Mouse (Mus musculus) T-helper 17 cell (primary cell): ENCODE data around the gene Trim38.

Experiments used
- in situ Hi-C, 2 experiments: fragments of 300-600 bp; cut with MboI, MseI; formaldehyde crosslinking; loops; 1 replicate in 1 of 2; 2 replicates in 1 of 2; pipeline ENCODE4 v1.15.1; 2025; ENCODE audit warnings: high pct_unique_total_duplicates in 2 of 2

Trim38 gene

GRCm38 (mm10) chr13:23745381-23746161, 24.1 kb upstream of the Trim38 start, which contains the start of gene Hist1h3c:
Gene Hist1h3c, minus strand, starts transcription at chr13:23745602.
- in situ Hi-C loops: loop anchor here (5.0 kb wide), 1 partner anchor 1708 kb away; the partner anchor contains the start of genes Hist1h2ah (in 2 of the 2) and Hist1h2bk (in 2 of the 2)

GRCm38 (mm10) chr13:23746201-23747080, 23.3 kb upstream of the Trim38 start, which contains the start of gene Hist1h2bb:
Gene Hist1h2bb, plus strand, starts transcription at chr13:23746734.
- in situ Hi-C loops: loop anchor here (5.0 kb wide), 1 partner anchor 1709 kb away; the partner anchor contains the start of genes Hist1h2ah (in 2 of the 2) and Hist1h2bk (in 2 of the 2)

DNA sequence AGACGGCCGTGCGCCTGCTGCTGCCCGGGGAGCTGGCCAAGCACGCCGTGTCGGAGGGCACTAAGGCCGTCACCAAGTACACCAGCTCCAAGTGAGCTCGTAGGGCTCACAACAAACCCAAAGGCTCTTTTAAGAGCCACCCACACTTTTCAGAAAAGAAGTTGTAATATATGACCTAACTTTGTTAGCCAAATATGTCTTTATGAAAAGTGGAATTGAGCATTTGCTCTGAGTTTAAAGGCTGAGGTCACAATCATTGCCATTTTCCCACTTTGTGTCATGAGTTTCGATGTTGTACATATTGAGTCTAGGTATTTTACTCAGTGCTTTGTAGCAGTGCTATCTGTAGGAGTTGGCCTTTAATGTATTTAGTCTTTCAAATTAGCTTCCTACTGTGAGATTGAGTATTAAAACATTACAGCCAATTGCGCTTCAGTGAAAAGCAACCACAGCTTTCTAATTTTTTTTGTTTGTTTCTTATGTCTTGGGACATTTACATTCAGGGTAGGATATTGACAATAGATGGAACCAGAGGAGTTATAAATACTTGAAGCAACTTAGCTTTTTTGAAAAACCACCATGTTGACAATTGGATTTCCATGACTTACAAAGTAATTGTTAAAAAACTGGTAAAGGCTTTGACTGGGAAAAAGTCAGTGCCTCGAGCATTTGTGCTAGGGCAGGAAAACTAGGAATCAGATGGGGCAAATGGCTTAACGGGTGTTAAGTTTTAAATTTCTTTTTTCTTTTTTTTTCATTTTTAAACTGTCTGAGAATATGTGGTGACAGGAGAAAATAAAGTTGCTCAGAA, 22.4 kb upstream of the Trim38 start:
- in situ Hi-C loops: loop anchor here (5.0 kb wide), 1 partner anchor 1710 kb away; the partner anchor contains the start of genes Hist1h2ah (in 2 of the 2) and Hist1h2bk (in 2 of the 2)

DNA sequence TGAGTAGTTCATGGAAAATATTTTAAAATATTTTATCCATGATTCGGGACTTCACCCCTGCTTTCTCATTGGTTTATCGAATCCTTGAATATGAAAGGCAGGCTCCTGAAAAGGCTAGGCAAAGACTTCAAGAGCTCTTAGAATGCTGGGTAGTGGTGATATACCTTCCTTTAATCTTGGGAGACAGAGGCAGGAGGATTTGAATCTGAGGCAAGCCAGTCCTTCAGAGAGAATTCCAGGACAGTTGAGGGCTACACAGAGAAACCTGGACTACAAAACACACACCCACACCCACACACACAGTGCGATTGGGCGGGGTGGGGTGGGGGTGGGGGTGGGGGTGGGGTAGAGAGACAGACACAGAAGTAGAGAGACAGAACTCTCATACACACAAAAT, 21.8 kb upstream of the Trim38 start:
- in situ Hi-C loops: loop anchor here (5.0 kb wide), 1 partner anchor 1711 kb away; the partner anchor contains the start of genes Hist1h2ah (in 2 of the 2) and Hist1h2bk (in 2 of the 2)

DNA sequence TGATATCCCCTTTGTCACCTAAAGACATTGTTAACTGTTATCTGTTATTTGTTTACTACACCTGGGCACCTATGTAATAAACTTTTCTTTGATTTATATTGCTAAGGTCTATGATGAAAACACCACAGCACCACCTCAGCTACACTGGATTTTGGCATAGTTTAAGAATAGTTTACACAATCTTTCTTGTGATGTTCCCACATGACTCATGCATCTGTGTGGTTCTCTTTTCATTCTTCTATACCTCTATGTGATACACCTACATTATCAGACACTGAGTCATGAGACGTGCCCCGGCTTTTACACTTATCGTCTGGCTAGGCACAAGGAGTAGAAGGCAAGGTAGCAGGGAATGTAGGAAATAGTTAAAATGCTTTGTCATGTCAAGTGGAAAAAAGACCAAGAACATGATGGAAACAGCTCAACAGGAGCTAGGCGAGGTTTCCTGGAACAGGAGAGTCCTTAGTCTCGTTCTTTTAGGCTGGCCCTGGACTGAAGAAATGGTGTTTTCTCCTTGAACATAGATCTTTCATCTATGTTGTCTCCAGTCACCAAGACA, 20.1 kb upstream of the Trim38 start:
- in situ Hi-C loops: loop anchor here (5.0 to 25.0 kb wide), 3 partner anchors 305 to 1962 kb away; partner anchors contain the start of genes Hist1h1b (in 2 of the 2), Hist1h2ah (in 2 of the 2), Hist1h2an (in 2 of the 2) and Hist1h2bk (in 2 of the 2)

GRCm38 (mm10) chr13:23750839-23751477, 18.8 kb upstream of the Trim38 start, which contains the start of gene Hist1h2ab:
Gene Hist1h2ab, plus strand, starts transcription at chr13:23751126.
- in situ Hi-C loops: loop anchor here (10.0 to 25.0 kb wide), 2 partner anchors 306 to 1964 kb away; partner anchors contain the start of genes Hist1h1b (in 2 of the 2), Hist1h2an (in 2 of the 2), Hist1h2bp (in 2 of the 2) and Hist1h3i (in 2 of the 2)

DNA sequence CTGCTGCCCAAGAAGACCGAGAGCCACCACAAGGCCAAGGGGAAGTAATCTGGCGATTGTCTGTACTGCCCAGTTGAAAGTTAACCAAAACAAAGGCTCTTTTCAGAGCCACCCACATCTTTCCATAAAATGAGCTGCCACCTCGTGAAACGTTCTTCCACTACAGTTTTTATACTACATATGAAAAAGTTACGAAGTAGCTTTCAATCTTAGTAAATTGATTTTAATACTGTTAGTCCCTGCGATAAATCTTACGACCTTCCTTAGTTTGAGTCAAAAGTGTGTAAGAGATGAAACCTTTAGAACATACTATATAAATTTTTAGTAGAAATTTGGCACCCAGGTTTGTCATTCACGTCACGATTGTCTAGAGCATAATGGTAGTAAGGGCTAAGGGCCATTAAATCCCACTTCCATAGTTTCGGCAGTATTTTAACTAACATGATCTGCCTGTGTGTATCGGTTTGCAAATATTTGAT, 18.2 kb upstream of the Trim38 start:
- in situ Hi-C loops: loop anchor here (10.0 to 25.0 kb wide), 2 partner anchors 307 to 1964 kb away; partner anchors contain the start of genes Hist1h1b (in 2 of the 2), Hist1h2an (in 2 of the 2), Hist1h2bp (in 2 of the 2) and Hist1h3i (in 2 of the 2)

- in situ Hi-C loops: loop anchor here (10.0 to 25.0 kb wide), 2 partner anchors 307 to 1965 kb away; partner anchors contain the start of genes Hist1h1b (in 2 of the 2), Hist1h2an (in 2 of the 2), Hist1h2bp (in 2 of the 2) and Hist1h3i (in 2 of the 2)
Observed at GRCm38 (mm10) chr13:23752067-23752741, 17.5 kb upstream of the Trim38 start, which contains the start of gene Hist1h3b. Gene Hist1h3b, plus strand, starts transcription at chr13:23752267.

- in situ Hi-C loops: loop anchor here (10.0 to 25.0 kb wide), 2 partner anchors 308 to 1965 kb away; partner anchors contain the start of genes Hist1h1b (in 2 of the 2), Hist1h2an (in 2 of the 2), Hist1h2bp (in 2 of the 2) and Hist1h3i (in 2 of the 2)
Observed at GRCm38 (mm10) chr13:23752742-23753172, 17.0 kb upstream of the Trim38 start.

DNA sequence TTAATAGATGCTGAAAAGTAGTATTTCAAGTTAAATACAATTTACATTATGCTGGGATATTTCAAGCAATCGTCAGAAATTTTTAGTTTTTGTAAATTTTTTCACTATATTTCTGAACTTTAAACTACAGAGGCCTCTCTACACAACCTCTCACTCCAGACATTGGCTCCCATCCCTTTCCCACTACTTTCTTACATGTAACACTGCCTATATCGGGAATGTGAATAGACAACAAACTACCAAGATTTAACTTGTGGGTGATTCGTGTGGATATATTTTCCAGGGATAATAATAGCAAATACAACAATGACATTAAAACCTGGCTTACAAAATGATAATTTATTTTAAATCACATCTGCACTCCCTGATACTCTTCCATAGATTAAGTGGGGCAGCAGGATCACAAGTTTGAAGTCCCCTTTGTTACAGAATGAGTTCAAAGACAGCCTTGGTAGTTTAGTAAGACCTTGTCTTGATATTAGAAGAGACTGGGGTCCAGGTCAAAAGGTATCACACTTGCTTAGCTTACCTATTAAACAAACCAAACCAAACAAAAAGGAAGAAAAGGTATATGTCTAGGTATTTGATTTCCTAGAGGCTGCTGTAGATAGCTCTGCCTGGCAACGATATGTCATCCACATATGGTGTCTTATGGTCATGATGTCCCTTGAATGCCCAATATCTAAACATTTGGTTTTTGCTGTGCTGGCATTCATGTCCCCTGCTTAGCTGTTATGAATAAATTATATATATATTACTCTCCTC, 16.2 kb upstream of the Trim38 start:
- in situ Hi-C loops: loop anchor here (10.0 to 25.0 kb wide), 2 partner anchors 309 to 1966 kb away; partner anchors contain the start of genes Hist1h1b (in 2 of the 2), Hist1h2an (in 2 of the 2), Hist1h2bp (in 2 of the 2) and Hist1h3i (in 2 of the 2)

- in situ Hi-C loops: loop anchor here (5.0 to 25.0 kb wide), 3 partner anchors 310 to 1968 kb away; partner anchors contain the start of genes Hist1h1b (in 2 of the 2), Hist1h2an (in 2 of the 2), Hist1h2bp (in 2 of the 2) and Hist1h3i (in 2 of the 2)
Observed at GRCm38 (mm10) chr13:23755000-23755399, 14.7 kb upstream of the Trim38 start.

DNA sequence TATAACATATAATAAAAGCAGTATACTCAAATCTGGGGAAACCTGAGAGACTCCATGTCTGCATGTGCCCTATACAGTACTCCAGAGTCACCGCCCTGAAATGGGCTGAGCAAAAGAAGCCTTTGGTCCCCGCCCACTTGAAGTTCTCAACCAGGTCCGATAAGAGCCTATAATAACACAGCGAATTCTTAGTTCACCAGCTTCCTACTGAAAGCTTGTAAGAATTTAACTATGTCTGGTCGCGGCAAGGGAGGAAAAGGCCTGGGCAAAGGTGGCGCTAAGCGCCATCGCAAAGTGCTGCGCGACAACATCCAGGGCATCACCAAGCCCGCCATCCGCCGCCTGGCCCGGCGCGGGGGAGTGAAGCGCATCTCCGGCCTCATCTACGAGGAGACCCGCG, 12.9 kb upstream of the Trim38 start, which contains the start of gene Hist1h4b:
TSS of gene Hist1h4b (plus strand) at position 224 of the 400 bp plus-strand sequence.
- in situ Hi-C loops: loop anchor here (5.0 to 25.0 kb wide), 3 partner anchors 312 to 1969 kb away; partner anchors contain the start of genes Hist1h1b (in 2 of the 2), Hist1h2an (in 2 of the 2), Hist1h2bp (in 2 of the 2) and Hist1h3i (in 2 of the 2)

DNA sequence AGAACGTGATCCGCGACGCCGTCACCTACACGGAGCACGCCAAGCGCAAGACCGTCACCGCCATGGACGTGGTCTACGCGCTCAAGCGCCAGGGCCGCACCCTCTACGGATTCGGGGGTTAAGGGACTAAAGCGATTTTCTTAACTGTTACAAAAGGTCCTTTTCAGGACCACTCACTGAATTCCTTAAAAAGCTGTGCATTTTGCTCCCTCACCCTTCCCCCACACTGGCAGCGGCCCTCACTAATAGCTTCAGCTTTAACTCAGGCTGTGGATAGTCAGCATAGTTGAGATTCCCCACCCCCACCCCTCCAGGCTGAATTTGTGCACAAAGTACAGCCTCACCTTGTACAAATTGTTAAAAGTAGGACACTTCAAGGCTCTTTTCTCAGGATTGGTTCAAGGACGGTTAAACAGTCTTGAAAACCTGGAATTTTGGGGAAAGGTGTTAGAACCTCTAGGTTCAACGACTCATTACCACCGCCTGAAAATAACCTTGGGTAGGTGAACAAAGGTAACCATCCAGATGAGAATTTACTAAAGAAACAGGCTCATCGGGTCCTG, 12.4 kb upstream of the Trim38 start:
- in situ Hi-C loops: loop anchor here (5.0 to 25.0 kb wide), 3 partner anchors 312 to 1970 kb away; partner anchors contain the start of genes Hist1h1b (in 2 of the 2), Hist1h2an (in 2 of the 2), Hist1h2bp (in 2 of the 2) and Hist1h3i (in 2 of the 2)

DNA sequence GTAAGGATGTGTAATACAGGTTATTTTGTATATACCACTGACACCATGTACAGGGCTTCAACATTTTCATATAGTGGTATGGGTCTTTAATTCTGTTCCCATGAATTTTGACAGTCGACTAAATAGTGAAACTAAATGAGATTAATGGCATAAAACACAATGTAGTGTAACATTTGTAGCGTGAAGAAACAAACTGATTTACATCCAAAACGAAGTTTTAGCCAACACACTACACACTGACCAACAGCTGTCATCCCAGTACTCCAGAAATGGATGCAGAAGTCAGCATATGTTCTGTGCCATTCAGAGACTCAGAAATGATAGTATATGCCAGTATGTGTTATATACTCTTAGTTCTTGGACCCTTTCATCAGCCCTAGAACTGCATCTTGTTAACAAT, 11.8 kb upstream of the Trim38 start:
- in situ Hi-C loops: loop anchor here (5.0 to 25.0 kb wide), 3 partner anchors 313 to 1971 kb away; partner anchors contain the start of genes Hist1h1b (in 2 of the 2), Hist1h2an (in 2 of the 2), Hist1h2bp (in 2 of the 2) and Hist1h3i (in 2 of the 2)

DNA sequence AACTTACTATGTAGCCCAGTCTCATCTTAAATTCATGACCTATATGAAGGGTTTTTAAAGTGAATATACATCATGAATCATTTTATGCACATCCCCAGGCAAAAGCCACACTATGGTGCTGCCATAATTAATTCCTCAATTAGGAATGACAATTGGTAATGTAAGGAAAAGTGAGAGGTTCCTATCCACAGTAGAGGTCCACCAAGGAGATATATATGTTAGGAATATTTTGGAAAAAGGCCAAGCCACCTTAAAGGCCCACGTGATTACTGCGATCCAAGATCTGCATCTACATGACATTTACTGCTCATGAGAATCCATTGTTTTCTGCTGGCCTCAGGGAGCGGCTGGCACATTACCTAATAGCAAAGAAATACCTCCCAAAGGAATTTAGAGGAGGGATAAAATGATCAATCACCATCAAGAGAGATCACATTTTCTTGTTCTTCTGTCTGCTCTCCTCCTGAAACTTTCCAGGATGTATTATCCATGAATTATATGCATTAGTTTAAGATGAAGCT, 10.4 kb upstream of the Trim38 start:
- in situ Hi-C loops: loop anchor here (5.0 to 25.0 kb wide), 3 partner anchors 315 to 1972 kb away; partner anchors contain the start of genes Hist1h1b (in 2 of the 2), Hist1h2an (in 2 of the 2), Hist1h2bp (in 2 of the 2) and Hist1h3i (in 2 of the 2)
